Mouse (Mus musculus) lung, postnatal 14 days (tissue): ENCODE results near the gene Tjp2.

ENCODE experiments used
- DNase-seq: peaks from one replicate; pipeline ENCODE4 v3.0.0; 2021

The Tjp2 gene

GRCm38 (mm10) chr19:24174896-24175295 lies 49.9 kb downstream of the Tjp2 start:
- peak; percentile 49 for DNase-seq

GRCm38 (mm10) chr19:24173608-24174523 lies 51.0 kb downstream of the Tjp2 start:
- DNase-seq, result peak; percentile 93

GRCm38 (mm10) chr19:24173020-24173419 lies 51.8 kb downstream of the Tjp2 start:
- DNase-seq, result no peak

- no peak for DNase-seq
Measured at GRCm38 (mm10) chr19:24168531-24168930, 56.3 kb downstream of the Tjp2 start.

GRCm38 (mm10) chr19:24166516-24167091 lies 58.2 kb downstream of the Tjp2 start:
- DNase-seq, result peak; percentile 76

DNA sequence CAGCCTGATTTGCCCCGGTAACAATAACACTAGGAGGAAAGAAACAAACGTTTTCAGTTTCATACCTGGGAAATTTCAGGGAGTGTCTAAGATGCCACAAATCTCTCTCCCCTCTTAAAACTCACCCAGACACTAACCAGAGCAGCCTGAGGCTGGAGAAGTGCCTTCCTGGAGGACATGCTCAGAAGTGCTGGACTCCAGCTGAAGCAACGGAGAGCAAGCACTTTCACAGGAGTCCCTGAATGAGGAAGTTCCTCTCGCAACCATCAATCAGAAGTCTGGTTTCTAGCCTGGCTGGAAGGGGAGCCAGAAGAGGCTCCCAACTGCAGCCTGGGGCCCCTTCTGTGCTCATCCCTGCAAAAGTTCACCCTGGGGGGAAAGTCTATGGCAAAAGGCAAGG lies 60.9 kb downstream of the Tjp2 start:
- no peak for DNase-seq

- DNase-seq, result peak; percentile 12
Measured at GRCm38 (mm10) chr19:24160460-24160859, 64.4 kb downstream of the Tjp2 start.

DNA sequence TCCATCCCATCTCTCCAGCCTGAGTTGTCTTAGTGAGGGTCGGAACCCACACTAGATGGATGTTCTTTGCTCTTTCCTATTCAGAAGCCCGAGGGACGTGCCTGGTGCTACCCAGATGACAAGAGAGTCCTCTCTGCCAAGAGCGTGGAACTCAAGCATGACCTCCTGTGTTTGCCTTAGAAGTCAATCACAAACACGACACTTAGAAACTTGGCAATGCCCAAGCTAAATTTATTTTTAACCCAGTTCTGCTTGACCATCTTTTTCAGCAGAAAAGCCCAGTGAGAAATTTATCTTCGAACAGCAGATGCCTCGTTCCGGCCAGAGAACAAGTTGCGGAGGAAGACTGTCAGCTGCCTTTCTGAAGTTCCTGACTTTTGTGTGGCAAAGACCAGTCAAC lies 65.1 kb downstream of the Tjp2 start:
- DNase-seq, result peak; percentile 53

GRCm38 (mm10) chr19:24159334-24159733 lies 65.5 kb downstream of the Tjp2 start:
- peak; percentile 34 for DNase-seq

DNA sequence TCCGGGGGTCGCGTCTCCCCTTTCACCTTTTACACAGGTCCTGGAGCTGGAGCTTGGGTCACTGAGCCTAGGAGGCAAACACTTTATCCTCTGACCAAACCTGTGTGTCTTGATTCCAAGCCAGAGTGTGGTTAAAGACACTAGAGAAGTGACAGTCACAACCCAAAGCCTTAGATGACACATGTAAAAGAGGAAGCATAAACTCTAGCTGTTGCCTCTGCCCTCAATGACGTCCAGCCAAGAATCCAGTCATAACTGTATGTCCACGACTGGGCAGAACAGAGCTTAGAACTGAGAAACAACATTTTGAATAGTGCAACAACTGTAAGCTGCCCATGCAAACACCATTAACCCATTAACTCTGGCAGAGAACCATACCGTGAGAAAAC lies 68.8 kb downstream of the Tjp2 start:
- no peak for DNase-seq

DNA sequence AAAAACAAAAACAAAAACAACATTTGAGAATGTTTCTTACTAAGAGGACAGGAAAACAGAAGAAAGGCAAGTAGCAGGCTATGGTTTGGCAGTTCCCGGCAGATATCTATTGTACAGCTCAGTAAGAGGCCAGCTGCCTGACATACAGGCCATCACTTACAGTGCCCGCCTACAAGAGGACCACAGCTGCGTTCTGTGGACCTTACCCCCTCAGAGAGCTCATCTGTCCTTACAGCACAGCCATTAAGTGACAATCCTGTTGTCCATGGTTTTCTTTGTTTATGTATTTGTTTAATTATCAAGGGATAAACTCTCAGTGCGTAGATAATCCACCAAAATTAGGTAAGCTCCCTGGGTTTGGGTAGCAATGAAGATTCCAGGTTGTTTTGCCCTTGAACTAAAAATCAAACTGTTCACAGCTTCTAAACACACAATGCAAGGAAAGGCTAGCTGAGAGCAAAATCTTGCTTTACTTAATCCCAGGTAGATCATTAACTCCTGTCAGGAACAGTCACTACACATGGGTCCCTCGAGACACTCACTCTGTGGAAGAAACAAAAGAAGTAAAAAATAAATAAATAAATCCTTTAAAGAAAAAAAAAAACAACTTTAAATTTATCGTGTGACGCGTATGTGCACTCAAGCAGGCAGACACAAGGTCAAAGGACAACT lies 69.3 kb downstream of the Tjp2 start:
- no peak for DNase-seq

DNA sequence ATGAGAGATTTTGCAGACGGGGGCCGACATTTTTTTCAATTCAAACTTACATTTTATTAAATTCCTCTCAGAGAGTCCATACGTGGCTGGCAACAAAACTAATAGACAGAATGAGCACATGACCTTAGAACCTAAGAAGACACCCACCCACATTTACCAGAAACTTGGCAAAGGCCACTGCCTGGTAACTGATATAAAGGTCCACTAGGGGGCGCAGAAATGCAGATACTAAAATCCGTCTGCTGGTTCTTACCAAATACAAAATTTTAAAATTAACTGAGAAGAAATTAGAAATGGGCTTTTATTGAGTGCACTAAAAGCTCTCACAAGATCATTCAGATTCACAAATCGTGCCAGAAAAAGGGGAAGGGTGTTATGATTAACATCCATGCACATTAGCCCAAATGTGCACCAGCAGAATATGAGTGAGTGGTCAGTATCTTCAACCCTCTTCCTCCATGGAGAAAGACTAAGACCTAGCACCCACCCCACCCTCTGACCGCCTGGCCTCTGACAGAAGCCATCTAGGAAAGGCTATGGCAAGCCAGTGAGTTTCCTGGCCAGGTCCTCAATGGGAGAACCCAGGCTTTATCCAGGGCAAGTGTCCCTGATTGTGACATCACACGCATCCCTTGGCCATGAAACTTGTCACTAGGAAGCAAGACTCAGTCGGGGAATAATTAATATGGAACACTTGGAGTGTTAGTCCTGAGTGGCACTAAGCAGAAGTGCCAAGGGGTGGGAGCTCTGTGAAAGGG lies 71.4 kb downstream of the Tjp2 start:
- peak; percentile 71 for DNase-seq

- no peak for DNase-seq
Measured at GRCm38 (mm10) chr19:24144009-24144408, 80.8 kb downstream of the Tjp2 start.

DNA sequence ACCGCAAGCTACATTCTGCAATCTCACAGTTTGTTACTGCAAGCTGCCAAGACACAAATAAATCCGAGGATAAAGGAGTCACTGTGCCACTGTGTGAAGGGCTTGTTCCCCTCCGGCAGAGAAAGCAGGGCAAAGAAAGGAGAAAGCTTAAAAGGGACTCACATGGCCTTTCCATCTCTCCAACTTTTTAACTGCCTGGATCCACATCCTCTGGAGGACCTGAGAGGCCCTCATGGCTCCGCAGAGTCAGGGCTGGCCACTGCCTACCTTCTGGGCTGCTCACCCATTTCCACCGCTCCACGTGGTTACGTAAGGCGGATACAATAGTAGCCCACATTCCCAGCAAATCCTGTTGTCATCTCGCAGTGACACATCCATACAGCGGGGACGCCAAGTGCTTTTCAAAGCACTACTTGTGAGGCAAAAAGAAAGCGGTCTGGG lies 82.2 kb downstream of the Tjp2 start:
- DNase-seq, result no peak

- DNase-seq, result no peak
Measured at GRCm38 (mm10) chr19:24140298-24140697, 84.5 kb downstream of the Tjp2 start.

GRCm38 (mm10) chr19:24137392-24137791 lies 87.4 kb downstream of the Tjp2 start:
- no peak for DNase-seq

DNA sequence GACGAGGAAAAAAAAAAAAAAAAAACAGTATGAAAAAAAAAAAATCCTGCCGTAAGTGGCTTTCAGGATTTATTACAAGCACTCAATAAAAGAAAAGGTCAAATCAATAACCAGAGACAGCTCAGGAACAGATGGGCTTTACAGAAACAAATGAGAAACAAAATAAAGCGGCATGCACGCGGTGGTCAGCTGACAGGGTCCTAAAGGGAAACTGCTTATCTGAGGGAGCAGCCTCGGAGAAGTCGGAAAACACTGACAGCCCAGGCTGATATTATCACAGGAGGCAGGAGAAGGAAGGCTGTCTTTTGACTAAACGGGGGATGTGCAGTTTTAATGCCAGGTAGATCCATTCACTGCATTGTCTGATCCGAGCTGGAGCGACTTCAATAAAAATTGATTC lies 89.8 kb downstream of the Tjp2 start:
- DNase-seq, result no peak

GRCm38 (mm10) chr19:24134144-24134911 lies 90.5 kb downstream of the Tjp2 start:
- no peak for DNase-seq

- no peak for DNase-seq
Measured at GRCm38 (mm10) chr19:24123534-24124290, 101.1 kb downstream of the Tjp2 start.

- DNase-seq, result peak; percentile 42
Measured at GRCm38 (mm10) chr19:24123087-24123486, 101.7 kb downstream of the Tjp2 start.

DNA sequence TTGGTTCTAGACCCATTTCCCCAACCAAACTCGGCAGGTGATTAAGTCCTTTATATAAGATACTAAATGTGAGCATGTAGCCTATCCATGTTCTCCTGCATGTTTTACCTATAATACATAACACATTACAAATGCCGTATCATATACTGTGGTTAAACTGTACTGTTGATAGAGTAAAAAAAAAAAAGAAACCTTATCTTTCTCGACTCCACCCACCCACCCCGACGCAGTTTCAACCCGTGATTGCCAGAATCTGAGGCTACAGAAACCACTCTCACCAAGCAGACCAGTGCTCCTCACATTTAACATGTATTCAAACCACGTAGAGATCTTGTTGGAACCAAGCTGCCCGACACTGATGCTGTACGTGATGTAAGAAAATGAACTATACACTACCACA lies 102.2 kb downstream of the Tjp2 start:
- DNase-seq, result no peak
